Mouse (Mus musculus) midbrain, embryonic 10.5 days (tissue): ENCODE measurements around the gene Uchl1. TPM values are rescaled to one million over a fixed set of nuclear protein-coding genes. Genes with fewer than 3 reads are reported as not detected.

Experiments
- polyA plus RNA-seq: library from polyadenylated mRNA; unstranded; fragments of >200 nt; fragmentation: Nextera tagmentation; extraction: Ambion mirVana; gene quantifications from 2 replicates; pipeline ENCODE4 v1.2.1, GENCODE M21; 2016

Uchl1 gene
- polyA plus RNA-seq, 1 experiment from 2014 or later, result 265 TPM

Other genes with a start within 250 kb of the Uchl1 start
- gene Apbb2, start 57.3 kb upstream of the Uchl1 start, polyA plus RNA-seq, result 28.2 and 37.8 TPM in 2 replicates
- gene Limch1, start 69.7 kb downstream of the Uchl1 start, polyA plus RNA-seq, result 33.2 and 37.2 TPM in 2 replicates